Mouse (Mus musculus) kidney, adult 2 months (tissue): ENCODE measurements around the gene Nav1. TPM values are rescaled to one million over a fixed set of nuclear protein-coding genes. Genes with fewer than 3 reads are reported as not detected.

Experiments
- DNase-seq: peaks from one replicate; pipeline ENCODE4 v3.0.0; 2021
- H3K27ac ChIP-seq: fragments of 200-500 bp; 2 replicates; pipeline ENCODE4 v1.5.1; 2012; ENCODE audit warnings: low read depth, low read length, control low read depth, inconsistent platforms; ENCODE audit not compliant: insufficient read depth
- H3K27me3 ChIP-seq: fragments of 200-500 bp; replicated peaks from 2 replicates; pipeline ENCODE4 v1.6.1; 2012; ENCODE audit warnings: mild to moderate bottlenecking, moderate library complexity, low read length, inconsistent platforms; ENCODE audit not compliant: control insufficient read depth, insufficient read depth
- H3K36me3 ChIP-seq: fragments of 200-500 bp; 2 replicates; pipeline ENCODE4 v1.6.1; 2012; ENCODE audit warnings: mild to moderate bottlenecking, moderate library complexity, low read length, inconsistent platforms; ENCODE audit not compliant: control insufficient read depth, insufficient read depth
- H3K4me1 ChIP-seq: fragments of 200-500 bp; 2 replicates; pipeline ENCODE4 v1.6.1; 2011; ENCODE audit warnings: low read length; ENCODE audit not compliant: control insufficient read depth, insufficient read depth
- H3K4me3 ChIP-seq: fragments of 200-500 bp; 2 replicates; pipeline ENCODE4 v1.5.1; 2011; ENCODE audit warnings: mild to moderate bottlenecking, low read depth, low read length, control low read depth; ENCODE audit not compliant: insufficient read depth
- CTCF ChIP-seq: fragments of 200-500 bp; conservative IDR thresholded peaks from 2 replicates; pipeline ENCODE4 v1.5.1; 2011; ENCODE audit warnings: low read depth, mild to moderate bottlenecking, control low read depth, low read length, moderate library complexity, mixed read lengths; ENCODE audit not compliant: insufficient read depth, insufficient read length
- POLR2A ChIP-seq: fragments of 200-500 bp; IDR thresholded peaks from one replicate; pipeline ENCODE4 v1.6.1; 2011; ENCODE audit warnings: low read depth, low read length, control low read depth
- WGBS: fragments of 180-500 bp; shearing (Covaris S2); methylation state at CpG from one replicate; pipeline ENCODE4 v1.1.7; 2018; 5-methylcytosine and 5-hydroxymethylcytosine counted together
- polyA plus RNA-seq: library from polyadenylated mRNA; depleted of rRNA; stranded (reverse); fragments of >200 nt; gene quantifications from 2 replicates; pipeline ENCODE4 v1.2.3, GENCODE M21; 2012; rRNA removed

Nav1 gene
- polyA plus RNA-seq, 1 experiment, result 7.1 TPM

DNA sequence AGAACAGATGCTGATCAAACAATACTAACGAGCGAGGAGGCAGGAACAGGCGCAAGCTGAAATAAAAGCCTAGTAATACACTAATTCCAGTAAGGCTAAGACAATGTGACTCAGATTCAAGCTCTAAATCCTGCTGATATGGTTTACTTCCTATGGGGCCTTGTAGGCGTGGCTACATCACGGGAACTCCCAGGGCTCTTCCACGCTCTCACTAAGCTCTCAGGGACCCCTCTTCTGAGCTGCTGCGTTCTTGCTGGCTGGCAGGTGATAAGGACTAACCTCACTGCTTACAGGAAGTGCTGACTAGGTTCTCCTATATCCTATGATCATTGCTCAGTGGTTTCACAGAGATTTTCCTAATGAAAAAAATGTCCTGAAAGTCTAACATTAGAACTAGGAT is 201.7 kb downstream of the Nav1 start:
- H3K36me3 ChIP-seq, result peaks cover 13% of the 10 kb centered on the region

DNA sequence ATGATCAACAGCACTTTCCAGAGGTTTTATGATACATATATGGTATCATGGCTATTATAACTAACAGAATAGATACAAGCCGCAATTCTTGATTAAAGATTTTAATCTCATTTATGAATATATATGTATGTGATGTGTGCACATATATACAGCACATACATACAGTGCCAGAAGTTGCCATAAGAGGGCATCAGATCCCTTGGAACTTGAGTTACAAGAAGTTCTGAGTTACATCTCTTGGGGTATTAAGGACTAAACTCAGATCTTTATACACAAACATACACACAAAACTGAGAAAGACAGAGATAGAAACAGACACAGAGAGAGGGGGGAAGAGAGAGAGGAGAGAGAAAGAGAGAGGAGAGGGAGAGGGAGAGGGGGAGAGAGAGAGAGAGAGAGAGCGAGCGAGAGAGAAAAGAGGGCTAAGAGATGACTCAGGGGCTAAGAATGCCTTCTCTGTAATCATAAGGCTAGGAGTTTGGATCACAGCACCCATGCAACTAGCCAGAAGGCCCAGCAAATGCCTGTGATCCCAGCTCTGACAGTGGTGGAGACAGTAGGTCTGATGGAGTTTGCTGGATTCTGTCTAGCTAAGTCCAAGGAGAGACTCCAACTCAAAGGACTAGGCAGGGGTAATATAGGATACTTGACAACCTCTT is 205.5 kb downstream of the Nav1 start:
- Histone ChIP-seq H3K36me3 (peaks cover 15% of the 10 kb centered on the region), H3K4me1 (no peaks in the 10 kb centered on the region), H3K27ac (no peak overlapping the region), H3K4me3 (no peak overlapping the region), H3K27me3 (no peaks in the 10 kb centered on the region)
- no peak for DNase-seq
- over 99% methylated on average over 3 of the region's 3 CpGs for WGBS
- TF ChIP-seq POLR2A (no peak), CTCF (no peak)

More for the DNA sequence above, 201.7 kb downstream of the Nav1 start:
- no peak for DNase-seq
- TF ChIP-seq POLR2A (no peak), CTCF (no peak)
- no peaks in the 10 kb centered on the region for H3K4me1 ChIP-seq
- no peak overlapping the region for H3K27ac ChIP-seq
- no peak overlapping the region for H3K4me3 ChIP-seq
- 84% methylated on average over 7 of the region's 7 CpGs for WGBS
- H3K27me3 ChIP-seq, result no peaks in the 10 kb centered on the region

DNA sequence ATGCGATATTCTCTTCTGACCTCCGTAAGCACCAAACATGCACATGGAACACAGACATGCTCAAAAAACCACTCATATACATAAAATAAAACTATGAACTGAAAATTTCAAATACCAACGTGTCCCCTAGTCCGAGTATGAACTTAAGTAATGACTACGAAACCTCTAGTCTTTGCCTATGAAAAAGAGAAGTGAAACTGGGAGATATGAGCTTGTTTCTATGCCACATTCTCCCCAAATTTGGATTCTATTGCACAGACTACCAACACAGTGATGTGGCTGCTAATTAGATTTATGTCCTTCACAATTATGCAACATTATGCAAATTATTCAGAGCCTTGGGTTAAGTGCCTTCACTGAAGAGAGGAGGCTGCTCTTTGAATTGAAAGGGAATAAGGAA is 207.6 kb downstream of the Nav1 start:
- H3K4me1 ChIP-seq, result no peaks in the 10 kb centered on the region
- DNase-seq, result no peak
- 93% methylated on average over 5 of the region's 5 CpGs for WGBS
- no peak overlapping the region for H3K4me3 ChIP-seq
- H3K36me3 ChIP-seq, result peaks cover 7% of the 10 kb centered on the region; the same call in 1 of the 2 replicates
- no peak overlapping the region for H3K27ac ChIP-seq
- no peak for TF ChIP-seq CTCF
- no peak for TF ChIP-seq POLR2A
- H3K27me3 ChIP-seq, result no peaks in the 10 kb centered on the region

DNA sequence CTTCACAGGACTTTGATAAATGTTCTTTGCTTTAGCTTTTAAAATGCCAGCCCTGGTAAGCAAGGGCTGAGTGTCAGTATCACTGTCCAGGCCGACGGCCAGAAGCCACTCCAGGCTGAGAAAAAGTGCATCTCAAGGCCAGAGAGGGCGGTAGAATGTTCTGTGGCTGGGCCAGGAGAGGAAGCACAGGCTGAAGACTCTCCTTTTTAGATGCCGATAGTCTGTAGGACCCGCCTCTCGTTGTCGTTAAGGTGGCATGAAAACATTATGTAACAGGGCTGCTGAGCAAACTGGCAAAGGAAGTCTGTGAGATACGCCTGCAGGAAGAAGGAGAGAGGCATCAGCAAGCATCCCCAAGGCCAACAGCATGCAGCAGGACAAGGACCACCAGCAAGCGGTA is 221.9 kb downstream of the Nav1 start:
- DNase-seq, result no peak
- H3K27me3 ChIP-seq, result no peaks in the 10 kb centered on the region
- H3K4me3 ChIP-seq, result no peak overlapping the region
- TF ChIP-seq POLR2A (no peak), CTCF (no peak)
- H3K36me3 ChIP-seq, result peaks cover 3% of the 10 kb centered on the region
- no peaks in the 10 kb centered on the region for H3K4me1 ChIP-seq
- 83% methylated on average over 9 of the region's 9 CpGs for WGBS
- no peak overlapping the region for H3K27ac ChIP-seq

Other genes starting within 250 kb of the Nav1 start
- gene Shisa4, start 232.1 kb downstream of the Nav1 start, polyA plus RNA-seq, result 21.1 and 22.6 TPM in 2 replicates
- gene Ipo9, start 176.8 kb downstream of the Nav1 start, polyA plus RNA-seq, result 58.3 and 73.9 TPM in 2 replicates
- gene Csrp1, start 112.8 kb upstream of the Nav1 start, polyA plus RNA-seq, result 122 and 124 TPM in 2 replicates
- gene Phlda3, start 158.8 kb upstream of the Nav1 start, polyA plus RNA-seq, result 37.2 and 40.0 TPM in 2 replicates
- 5.8 TPM in 1 of 2 replicates, not detected in the other for gene Tnni1, start 172.1 kb upstream of the Nav1 start, polyA plus RNA-seq
- 114 and 145 TPM in 2 replicates for gene Lad1, start 211.3 kb upstream of the Nav1 start, polyA plus RNA-seq
- 0.44 and 1.0 TPM in 2 replicates for gene Tnnt2, start 229.1 kb upstream of the Nav1 start, polyA plus RNA-seq